Mouse (Mus musculus): ENCODE data around the gene Gpr137. TPM values are rescaled to one million over a fixed set of nuclear protein-coding genes. Genes with fewer than 3 reads are reported as not detected.

The Gpr137 gene
- polyA plus RNA-seq, 1 experiment = 45.5 TPM

GRCm38 (mm10) chr19:6939106-6940002, 2.9 kb downstream of the Gpr137 start:
- no peak overlapping the region for H3K4me3 ChIP-seq (ENCODE audit: insufficient read depth, low read depth, low read length)
- H3K4me1 ChIP-seq (ENCODE audit: control insufficient read depth, insufficient read depth, insufficient read length, low read length) = peaks cover 5% of the 10 kb centered on the region; the same call in 1 of the 2 replicates
- no peak overlapping the region for H3K27ac ChIP-seq (replicated peaks; ENCODE audit: low read depth, low read length)

GRCm38 (mm10) chr19:6937541-6938465, 4.5 kb downstream of the Gpr137 start:
- Histone ChIP-seq H3K27ac (replicated peaks; ENCODE audit: low read depth, low read length) (no peak overlapping the region), H3K4me1 (ENCODE audit: control insufficient read depth, insufficient read depth, insufficient read length, low read length) (peaks cover 14% of the 10 kb centered on the region; the same call in 1 of the 2 replicates), H3K4me3 (ENCODE audit: insufficient read depth, low read depth, low read length) (no peak overlapping the region)

- Histone ChIP-seq H3K4me3 (ENCODE audit: insufficient read depth, low read depth, low read length) (no peak overlapping the region), H3K27ac (replicated peaks; ENCODE audit: low read depth, low read length) (no peak overlapping the region), H3K4me1 (ENCODE audit: control insufficient read depth, insufficient read depth, insufficient read length, low read length) (peaks cover 17% of the 10 kb centered on the region; the same call in 1 of the 2 replicates)
These were observed 6.0 kb downstream of the Gpr137 start for GRCm38 (mm10) chr19:6936299-6936698.

- no peak within 1 kb of the TSS for H3K27ac ChIP-seq (replicated peaks; ENCODE audit: low read depth, low read length)
- peaks cover 12% of the 10 kb centered on the region; the same call in 1 of the 2 replicates for H3K4me1 ChIP-seq (ENCODE audit: control insufficient read depth, insufficient read depth, insufficient read length, low read length)
- H3K4me3 ChIP-seq (ENCODE audit: insufficient read depth, low read depth, low read length) = peak within 1 kb of the TSS; percentile 47
These were observed 7.9 kb downstream of the Gpr137 start, which contains the start of gene Kcnk4 for GRCm38 (mm10) chr19:6934195-6934977. TSS of gene Kcnk4 (minus strand) at chr19:6934515.

- Histone ChIP-seq H3K4me1 (ENCODE audit: control insufficient read depth, insufficient read depth, insufficient read length, low read length) (peaks cover 12% of the 10 kb centered on the region; the same call in 1 of the 2 replicates), H3K27ac (replicated peaks; ENCODE audit: low read depth, low read length) (no peak overlapping the region), H3K4me3 (ENCODE audit: insufficient read depth, low read depth, low read length) (peak overlapping the region; percentile 47)
These were observed 8.7 kb downstream of the Gpr137 start for GRCm38 (mm10) chr19:6933436-6934194.

GRCm38 (mm10) chr19:6933102-6933435, 9.2 kb downstream of the Gpr137 start:
- Histone ChIP-seq H3K4me1 (ENCODE audit: control insufficient read depth, insufficient read depth, insufficient read length, low read length) (peaks cover 12% of the 10 kb centered on the region; the same call in 1 of the 2 replicates), H3K27ac (replicated peaks; ENCODE audit: low read depth, low read length) (no peak overlapping the region), H3K4me3 (ENCODE audit: insufficient read depth, low read depth, low read length) (no peak overlapping the region)

- H3K27ac ChIP-seq (replicated peaks; ENCODE audit: low read depth, low read length) = no peak overlapping the region
- peaks cover 12% of the 10 kb centered on the region; the same call in 1 of the 2 replicates for H3K4me1 ChIP-seq (ENCODE audit: control insufficient read depth, insufficient read depth, insufficient read length, low read length)
- no peak overlapping the region for H3K4me3 ChIP-seq (ENCODE audit: insufficient read depth, low read depth, low read length)
These were observed 10.3 kb downstream of the Gpr137 start for GRCm38 (mm10) chr19:6932018-6932417.

GRCm38 (mm10) chr19:6931002-6931401, 11.3 kb downstream of the Gpr137 start:
- Histone ChIP-seq H3K27ac (replicated peaks; ENCODE audit: low read depth, low read length) (no peak overlapping the region), H3K4me1 (ENCODE audit: control insufficient read depth, insufficient read depth, insufficient read length, low read length) (peaks cover 13% of the 10 kb centered on the region), H3K4me3 (ENCODE audit: insufficient read depth, low read depth, low read length) (no peak overlapping the region)

- no peak overlapping the region for H3K27ac ChIP-seq (replicated peaks; ENCODE audit: low read depth, low read length)
- H3K4me1 ChIP-seq (ENCODE audit: control insufficient read depth, insufficient read depth, insufficient read length, low read length) = peaks cover 10% of the 10 kb centered on the region
- no peak overlapping the region for H3K4me3 ChIP-seq (ENCODE audit: insufficient read depth, low read depth, low read length)
These were observed 14.2 kb downstream of the Gpr137 start for GRCm38 (mm10) chr19:6928080-6928479.

GRCm38 (mm10) chr19:6926559-6927255, 15.6 kb downstream of the Gpr137 start:
- peak overlapping the region; percentile 6; the same call in 1 of the 2 replicates for H3K4me3 ChIP-seq (ENCODE audit: insufficient read depth, low read depth, low read length)

GRCm38 (mm10) chr19:6925611-6926329, 16.5 kb downstream of the Gpr137 start:
- H3K4me1 ChIP-seq (ENCODE audit: control insufficient read depth, insufficient read depth, insufficient read length, low read length) = peaks cover 8% of the 10 kb centered on the region
- H3K27ac ChIP-seq (replicated peaks; ENCODE audit: low read depth, low read length) = no peak overlapping the region
- no peak overlapping the region for H3K4me3 ChIP-seq (ENCODE audit: insufficient read depth, low read depth, low read length)

More at GRCm38 (mm10) chr19:6926559-6927255, 15.6 kb downstream of the Gpr137 start:
- Histone ChIP-seq H3K4me1 (ENCODE audit: control insufficient read depth, insufficient read depth, insufficient read length, low read length) (peaks cover 8% of the 10 kb centered on the region), H3K27ac (replicated peaks; ENCODE audit: low read depth, low read length) (no peak overlapping the region)

- H3K27ac ChIP-seq (replicated peaks; ENCODE audit: low read depth, low read length) = no peak within 1 kb of the TSS
- H3K4me3 ChIP-seq (ENCODE audit: insufficient read depth, low read depth, low read length) = peak within 1 kb of the TSS; percentile 25
- peaks cover 8% of the 10 kb centered on the region for H3K4me1 ChIP-seq (ENCODE audit: control insufficient read depth, insufficient read depth, insufficient read length, low read length)
These were observed 17.0 kb downstream of the Gpr137 start, which contains the start of gene Catsperz for GRCm38 (mm10) chr19:6925307-6925573. TSS of gene Catsperz (minus strand) at chr19:6925380.
